Mouse (Mus musculus): Measurements from ENCODE around the gene Ap1m2.
"Not testable (repeated sequence)": the region's sequence is repeated elsewhere in the genome, so short reads cannot be mapped to it uniquely, and the experiment has no call there.

Ap1m2 gene

DNA sequence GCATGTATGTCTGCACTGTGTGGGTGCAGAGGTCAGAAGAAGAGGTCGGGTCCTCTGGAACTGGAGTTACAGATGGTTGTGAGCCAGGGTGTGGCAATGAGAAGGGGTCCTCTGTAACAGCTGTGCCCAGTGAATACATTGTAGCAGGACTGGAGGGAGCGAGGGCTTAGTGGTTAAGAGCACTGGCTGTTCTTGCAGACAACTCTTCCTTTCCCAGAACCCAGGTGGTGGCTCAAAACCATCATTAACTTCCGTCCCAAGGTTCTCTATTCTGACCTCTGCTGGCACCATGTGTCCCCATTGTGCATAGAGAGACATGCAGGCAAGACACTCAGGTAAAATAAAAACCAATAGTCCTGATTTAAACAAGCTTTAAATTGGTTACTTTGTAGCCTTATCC is 15.4 kb upstream of the Ap1m2 start:
- DNase-seq (ENCODE audit: low spot score): no peak

DNA sequence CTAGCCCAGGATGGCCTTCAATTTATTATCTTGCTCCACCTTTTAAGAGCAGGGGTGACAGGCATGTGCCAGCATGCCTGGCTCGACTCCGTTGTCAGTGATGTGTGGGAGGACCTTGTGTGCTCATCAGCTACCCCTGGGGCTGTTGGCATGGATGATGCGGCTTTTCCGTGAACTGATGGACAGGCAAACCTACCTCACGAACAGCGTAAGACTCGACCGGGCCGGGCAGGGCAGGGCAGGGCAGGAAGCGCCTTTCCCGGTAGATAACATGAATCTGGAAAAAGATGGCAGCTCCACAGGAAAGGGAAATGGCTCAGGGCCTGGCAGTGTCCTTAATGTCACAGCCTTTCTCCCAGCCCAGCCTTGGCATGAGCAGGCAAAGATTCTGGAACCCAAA is 12.1 kb upstream of the Ap1m2 start:
- no peak for DNase-seq (ENCODE audit: low spot score)

DNA sequence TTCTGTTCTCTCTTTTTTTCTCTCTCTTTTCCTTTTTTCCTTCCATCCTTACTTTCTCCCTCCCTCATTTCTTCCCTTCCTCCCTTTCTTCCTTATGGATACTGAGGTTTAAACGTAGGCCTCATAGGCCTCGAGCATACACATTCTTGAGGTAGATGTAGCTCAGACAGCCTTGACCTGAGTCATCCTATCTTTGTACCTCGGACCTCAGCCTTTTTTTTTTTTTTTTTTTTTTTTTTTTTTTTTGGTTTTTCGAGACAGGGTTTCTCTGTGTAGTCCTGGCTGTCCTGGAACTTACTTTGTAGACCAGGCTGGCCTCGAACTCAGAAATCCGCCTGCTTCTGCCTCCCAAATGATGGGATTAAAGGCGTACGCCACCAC is 10.8 kb upstream of the Ap1m2 start:
- DNase-seq (ENCODE audit: low spot score): not testable (repeated sequence)

DNA sequence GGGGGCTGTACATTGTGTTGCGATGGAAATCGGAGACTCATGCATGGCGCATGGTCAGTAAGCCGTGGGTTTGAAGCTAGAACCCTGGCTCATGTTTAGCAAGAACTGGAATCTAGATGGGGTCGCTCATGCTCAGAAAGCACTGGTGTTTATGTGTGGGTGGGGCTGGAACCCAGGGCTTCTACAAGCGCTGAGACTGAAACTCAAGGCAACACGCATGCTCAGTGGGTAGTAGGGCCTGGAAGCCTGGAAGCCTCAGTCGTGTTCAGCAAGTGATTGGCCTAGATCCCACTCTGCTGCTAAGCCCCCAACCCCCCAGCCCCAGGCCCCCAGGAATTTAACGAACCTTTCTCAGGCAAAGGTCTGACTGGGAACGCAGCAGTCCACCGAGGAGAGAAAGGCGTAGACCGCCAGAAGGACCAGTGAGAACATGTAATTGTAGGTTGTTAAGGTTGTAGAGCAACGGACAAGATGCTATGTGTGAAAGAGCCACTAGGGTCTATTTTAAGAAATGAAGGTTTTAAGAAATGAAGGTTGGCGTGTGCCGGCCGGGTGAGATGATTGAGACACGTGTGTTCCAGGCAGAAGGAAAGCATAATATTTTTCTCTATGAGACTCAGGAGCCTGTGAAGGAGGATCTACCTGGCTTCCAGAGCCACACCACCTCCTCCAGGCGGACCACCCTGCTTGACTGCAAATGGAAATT is 10.2 kb upstream of the Ap1m2 start:
- DNase-seq (ENCODE audit: low spot score): no peak

DNA sequence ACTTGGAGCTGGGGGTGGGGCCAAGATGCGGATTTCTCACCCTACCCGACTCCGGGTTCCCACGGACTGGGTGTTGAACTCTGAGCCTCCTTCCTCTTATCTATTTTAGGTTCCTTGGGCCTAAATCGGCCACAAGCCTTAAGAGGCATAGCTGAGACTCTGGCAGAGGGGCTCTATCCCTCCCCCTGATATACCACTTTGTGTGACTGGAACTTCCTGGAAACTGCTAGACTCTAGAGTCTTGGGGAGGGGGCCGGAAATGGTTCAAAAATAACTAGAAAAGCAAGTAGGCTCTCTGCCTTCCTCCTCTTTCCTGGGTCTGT is 9.3 kb upstream of the Ap1m2 start:
- DNase-seq (ENCODE audit: low spot score): peak; percentile 54

DNA sequence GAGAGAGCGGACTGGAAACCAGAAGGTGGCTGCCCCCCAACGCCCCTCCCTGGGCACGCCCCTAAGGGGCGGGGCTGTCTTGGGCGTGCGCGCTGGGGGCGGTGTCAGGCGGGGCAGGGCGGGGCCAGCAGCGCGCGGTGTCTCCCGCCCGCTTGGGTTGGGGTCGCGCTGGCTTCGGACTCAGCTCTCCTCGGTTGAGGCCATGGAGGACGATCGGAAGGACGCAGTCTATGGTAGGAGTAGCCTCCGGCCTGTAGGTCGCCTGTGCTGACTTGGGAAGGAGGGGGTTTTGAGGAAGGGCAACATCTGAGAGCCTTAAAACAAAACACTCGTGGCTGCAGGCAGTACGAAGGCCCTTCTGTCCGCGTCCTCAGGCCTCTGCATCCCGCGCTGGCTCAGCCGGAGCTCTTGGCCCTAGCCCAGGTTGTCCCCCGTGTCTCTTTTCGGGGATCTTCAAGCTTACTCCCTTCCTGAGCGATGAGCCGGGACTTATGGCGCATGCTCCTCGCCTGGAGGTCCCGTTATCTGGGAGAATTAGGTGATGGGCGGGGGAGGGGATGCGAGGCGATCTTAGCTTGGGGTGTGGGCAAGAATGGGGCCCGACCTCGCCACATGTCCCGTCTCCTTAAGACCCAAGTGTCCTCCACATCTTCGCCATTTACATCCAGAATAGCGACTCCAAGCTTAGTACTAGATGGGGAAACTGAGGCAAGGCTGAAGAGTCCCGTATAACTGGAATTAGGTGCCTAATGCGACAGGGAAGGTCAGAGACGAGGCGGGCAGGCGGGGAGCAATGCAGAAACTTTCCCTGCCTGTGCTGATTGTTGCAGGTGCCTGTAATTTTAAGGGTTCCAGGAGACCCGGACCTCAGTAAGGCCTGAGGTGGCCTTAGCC is 8.7 kb upstream of the Ap1m2 start, which contains the start of gene Slc44a2:
Gene Slc44a2, plus strand, starts transcription at position 80 of the 894 bp plus-strand sequence.
- peak; percentile 77 for DNase-seq (ENCODE audit: low spot score)

DNA sequence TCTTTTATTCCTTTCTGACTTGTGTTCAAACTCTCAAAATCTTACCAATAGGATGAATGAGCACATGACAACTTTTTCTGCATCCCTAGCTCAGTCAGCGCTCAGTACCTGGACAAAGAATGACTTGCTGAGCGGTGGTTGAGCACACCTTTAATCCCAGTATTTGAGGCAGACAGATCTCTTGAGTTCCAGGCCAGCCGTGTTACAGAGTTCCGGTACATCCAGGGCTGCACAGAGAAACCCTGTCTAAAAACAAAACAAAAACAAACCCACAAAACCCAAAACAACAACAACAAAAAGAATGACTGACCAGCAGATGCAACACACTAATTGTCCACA is 8.1 kb upstream of the Ap1m2 start:
- DNase-seq (ENCODE audit: low spot score): no peak

DNA sequence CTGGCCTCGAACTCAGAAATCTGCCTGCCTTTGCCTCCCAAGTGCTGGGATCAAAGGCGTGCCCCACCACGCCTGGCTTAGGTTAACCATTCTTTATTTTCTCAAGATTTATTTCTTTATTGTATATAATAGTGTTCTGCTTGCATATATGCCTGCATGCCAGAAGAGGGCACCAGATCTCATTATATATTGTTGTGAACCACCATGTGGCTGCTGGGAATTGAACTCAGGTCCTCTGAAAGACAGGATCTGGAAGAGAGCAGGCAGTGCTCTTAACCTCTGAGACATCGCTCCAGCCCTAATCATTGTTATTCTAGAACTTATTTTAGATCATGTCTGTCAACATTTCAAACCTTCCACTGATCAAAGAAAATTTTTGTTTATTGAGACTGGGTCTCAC is 7.4 kb upstream of the Ap1m2 start:
- no peak for DNase-seq (ENCODE audit: low spot score)

DNA sequence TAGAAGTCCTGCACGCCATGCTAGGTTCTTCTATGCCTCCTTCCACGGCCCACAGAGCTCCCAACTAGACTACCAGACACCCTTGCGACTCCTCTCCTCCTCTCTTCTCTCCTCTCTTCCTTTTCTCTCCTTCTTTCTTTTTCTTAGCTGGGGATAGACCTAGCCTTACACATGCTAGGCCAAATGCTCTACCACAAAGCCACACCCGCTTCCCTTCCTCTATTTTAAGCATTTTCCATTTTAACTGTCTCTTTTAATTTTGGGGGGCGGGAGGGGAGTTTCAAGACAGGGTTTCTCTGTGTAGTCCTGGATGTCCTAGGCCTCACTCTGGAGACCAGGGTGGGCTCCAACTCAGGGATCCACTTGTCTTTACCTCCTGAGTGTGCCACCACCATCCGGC is 6.7 kb upstream of the Ap1m2 start:
- DNase-seq (ENCODE audit: low spot score): no peak

DNA sequence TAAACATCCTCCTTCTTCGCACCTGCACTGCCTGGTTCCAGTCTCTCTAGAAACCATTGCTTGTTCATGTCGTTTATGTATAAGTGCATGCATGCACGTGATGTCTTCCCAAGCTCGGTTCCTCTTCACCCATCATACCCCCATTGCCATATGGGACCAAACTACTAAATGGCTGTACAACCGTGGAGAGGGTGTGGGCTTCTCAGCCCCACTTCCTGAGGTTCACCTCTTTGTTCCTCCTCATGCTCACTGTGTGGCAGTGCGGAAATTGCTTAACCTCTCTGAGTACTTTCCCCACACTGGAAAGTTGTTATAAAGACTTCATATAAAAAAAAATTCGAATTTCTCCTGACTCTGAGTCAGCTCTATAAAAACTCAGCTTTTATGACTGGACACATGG is 4.6 kb upstream of the Ap1m2 start:
- no peak for DNase-seq (ENCODE audit: low spot score)

DNA sequence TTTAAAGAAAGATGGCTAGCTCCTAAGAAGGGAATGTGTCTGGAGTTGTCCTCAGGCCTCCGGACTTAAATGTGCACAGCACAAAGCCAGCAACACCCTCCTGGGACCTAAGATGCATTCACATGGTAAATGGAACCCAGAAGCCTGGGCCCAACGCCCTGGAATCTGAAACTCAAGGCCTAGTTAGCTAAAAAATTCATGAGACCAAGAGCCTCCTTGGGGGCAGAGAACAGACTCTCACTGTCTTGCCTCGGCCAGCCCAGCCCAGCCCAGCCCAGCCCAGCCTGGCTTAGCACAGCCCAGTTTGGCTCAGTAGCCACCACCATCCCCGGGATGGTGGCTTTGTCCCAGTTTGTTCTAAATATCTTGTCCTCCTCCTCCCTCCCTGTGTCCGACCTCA is 3.3 kb upstream of the Ap1m2 start:
- no peak for DNase-seq (ENCODE audit: low spot score)

DNA sequence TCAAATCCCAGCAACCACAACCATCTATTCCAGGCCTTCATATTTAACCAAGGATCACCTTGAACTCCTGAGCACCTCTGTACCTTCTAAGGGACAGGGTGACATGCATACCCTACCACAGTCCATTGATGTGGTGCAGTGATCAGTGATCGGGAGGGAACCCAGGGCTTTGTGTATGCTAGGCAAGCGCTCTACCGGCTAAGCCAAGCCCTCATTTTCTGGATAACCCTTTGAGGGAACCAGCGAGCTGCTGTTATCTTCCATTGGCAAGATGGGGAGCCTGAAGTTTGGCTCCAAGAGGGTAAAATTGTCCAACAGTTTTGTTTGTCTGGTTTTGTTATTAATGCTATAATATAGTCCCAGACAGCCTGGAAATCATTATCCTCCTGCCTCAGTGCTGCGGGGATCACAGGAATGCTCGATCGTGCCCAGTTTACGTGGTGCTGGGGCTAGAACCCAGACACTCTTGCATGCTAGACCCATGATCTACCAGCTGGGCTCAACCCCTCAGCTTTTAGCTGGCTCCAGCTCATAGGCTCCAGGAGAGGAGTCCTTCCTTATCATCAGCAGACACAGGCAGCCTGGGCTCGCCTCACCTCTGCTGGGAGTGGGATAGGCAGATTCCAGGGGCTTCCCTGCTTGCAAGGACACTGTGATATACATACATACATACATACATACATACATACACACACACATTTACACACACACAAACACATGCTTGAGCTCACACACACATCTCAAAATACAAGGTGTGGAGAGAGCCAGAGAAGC is 2.4 kb upstream of the Ap1m2 start:
- peak; percentile 56 for DNase-seq (ENCODE audit: low spot score)

DNA sequence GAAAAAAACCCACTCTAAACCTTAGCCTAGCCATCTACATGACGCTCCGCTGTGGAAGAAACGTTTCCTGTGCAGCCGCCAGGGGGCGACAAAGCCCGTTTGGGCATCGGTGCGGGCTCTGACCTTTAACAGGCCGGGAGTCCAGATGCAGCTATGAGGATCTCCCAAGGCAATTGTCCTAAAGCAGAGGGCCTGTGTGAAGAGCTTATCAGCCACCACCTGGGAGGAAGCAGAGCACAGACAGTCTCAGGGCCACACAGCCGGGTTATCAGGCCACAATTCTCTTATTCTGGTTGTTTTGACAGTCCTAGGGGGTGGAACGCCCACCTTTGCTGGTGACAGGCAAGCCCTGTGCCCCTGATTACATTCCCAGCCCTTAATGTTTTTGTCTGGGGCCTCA is 1.3 kb upstream of the Ap1m2 start:
- DNase-seq (ENCODE audit: low spot score): peak; percentile 92

DNA sequence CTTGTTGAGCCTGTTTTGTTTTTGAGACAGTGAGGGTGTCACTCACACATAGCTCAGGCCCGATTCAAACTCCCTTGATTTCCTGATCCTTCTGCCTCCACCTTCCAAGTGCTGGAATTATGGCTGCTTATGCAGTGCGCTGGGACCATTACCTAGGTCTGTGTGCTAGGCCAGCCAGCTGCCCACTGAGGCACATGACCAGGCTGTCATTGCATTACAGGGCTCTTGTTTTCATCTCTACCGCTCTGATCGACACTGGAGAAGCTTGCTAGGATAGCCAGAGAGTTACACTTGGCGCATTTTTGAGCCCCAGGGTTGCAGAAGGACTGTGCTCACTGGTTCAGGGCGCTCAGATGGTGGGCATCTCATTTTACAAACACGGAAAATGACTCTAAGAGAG is 442 bp downstream of the Ap1m2 start:
- DNase-seq (ENCODE audit: low spot score): no peak

DNA sequence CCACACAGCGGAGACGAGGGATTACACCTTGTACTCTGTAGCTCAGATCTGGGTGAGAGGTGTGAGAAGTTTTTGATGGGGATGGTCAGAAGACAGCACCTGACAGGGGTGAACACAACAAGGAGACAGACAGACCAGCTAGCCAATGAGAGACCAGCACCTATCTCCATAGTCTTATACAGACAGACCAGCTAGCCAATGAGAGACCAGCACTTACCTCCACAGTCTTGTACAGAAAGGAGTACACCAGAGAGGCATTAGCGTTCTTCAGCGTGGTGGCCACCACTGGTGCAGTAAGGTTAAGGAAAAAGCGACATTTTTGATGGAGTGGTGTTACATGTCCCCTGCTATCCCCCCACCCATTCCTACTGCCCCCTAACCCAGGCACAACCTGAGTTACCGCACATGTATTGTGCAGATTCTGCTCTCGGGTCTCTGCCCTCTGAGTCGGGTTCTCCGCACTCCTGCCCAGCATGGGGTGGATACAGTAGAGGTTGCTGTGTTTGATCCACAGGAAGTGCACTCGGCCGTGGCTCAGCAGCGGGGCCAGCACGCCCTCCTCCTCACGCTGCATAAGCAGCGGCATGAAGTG is 2.9 kb downstream of the Ap1m2 start:
- DNase-seq (ENCODE audit: low spot score): peak; percentile 65

DNA sequence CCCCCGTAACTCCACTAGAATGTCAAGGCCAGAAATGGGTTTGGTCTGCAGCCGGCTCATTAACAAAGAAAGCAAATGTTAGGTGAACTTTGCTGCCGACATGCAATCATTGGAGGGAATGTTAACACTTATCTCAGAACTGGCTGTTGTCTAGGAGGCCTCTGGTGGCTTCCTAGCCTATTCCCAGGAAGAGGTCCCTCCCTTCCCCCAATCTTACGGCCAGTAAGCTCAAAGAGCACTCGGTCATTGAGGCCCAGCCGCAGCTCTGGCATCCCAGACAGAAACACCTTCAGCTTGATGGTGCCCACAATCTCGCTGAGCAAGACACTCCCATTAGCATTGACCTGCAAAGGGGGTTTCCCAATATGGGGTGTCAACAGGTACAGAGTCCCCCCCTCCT is 7.1 kb downstream of the Ap1m2 start:
- DNase-seq (ENCODE audit: low spot score): no peak

DNA sequence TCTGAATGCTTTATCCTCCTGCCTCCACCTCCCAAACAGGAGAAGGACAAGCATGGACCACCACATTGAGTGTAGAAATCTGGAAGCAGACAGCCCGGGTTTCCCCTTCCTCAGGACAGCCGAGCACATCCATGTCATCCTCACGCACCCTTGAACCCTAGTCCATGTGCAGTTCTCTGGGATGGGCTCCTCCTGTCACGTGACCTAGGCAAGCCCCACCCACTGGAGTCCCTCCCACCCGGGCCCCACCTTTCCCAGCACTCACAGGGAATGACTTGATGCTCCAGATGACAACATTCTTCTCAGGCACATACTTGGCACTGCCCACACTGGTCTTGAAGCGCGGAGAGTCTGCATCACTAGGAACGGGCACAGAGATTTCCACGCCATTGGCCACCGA is 13.1 kb downstream of the Ap1m2 start:
- DNase-seq (ENCODE audit: low spot score): no peak

DNA sequence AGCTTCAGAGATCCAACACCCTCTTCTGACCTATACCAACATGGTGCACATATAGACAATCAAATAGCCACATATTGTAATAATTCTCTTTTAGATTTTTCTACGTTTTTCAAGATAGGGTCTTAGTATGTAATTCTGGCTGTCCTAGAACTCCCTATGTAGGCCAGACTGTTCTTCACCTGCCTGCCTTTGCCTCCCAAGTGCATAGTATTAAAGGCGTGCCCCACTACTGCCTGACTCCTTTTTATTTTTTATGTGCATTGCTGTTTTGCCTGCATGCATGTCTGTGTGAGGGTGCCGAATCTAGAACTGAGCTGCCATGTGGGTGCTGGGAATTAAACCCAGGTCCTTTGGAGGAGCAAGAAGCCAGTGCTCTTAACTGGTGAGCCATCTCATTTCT is 19.9 kb downstream of the Ap1m2 start:
- no peak for DNase-seq (ENCODE audit: low spot score)

DNA sequence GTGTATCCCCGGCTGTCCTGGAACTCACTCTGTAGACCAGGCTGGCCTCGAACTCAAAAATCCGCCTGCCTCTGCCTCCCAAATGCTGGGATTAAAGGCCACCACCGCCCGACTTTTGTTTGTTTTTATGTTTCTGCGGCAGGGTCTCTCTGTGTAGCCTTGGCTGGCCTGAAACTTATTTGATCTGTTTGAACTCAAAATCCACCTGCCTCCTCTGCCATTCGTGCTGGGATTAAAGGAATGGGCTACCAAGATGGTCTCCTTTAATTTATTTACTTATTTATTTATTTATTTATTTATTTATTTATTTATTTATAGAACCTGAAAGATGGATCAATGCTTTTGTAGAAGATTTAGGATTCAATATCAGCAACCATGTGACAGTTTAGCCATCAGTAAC is 20.3 kb downstream of the Ap1m2 start:
- not testable (repeated sequence) for DNase-seq (ENCODE audit: low spot score)

DNA sequence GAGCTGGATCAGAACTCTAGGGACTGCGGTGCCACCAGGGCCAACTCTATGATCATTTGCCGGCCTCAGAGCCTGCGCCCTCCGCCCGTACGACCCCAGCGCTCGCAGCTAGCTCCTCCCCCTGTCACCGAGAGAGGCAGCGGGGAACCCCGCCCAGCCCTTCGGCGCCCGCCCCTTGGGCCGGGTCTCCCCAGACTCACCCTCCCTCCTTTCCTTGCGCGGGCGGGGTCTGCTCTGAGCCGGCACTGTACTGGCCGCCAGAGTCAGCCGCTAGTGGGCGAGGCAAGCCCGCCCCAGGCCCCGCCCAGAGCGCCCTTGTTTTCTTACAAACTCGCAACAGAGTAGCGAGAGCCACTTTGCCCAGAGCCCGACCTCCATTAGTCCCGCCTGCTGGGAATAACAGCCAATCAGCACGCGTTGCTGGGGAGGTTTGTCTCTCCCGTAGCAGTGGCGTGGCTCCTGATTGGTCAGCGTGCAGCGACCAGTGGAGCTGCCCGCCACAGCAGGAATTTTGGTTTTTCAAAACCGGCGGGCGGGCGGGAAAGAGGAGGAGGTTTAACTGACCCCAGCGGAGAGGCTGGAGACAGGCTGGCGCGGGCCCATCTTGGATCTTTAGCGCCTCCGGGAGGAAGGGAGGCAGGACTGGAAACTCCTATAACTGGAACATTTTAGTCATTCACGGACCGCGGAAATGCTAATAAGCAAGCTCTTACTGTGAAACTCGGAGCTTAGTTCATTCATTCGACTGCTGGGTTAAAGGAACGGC is 20.9 kb downstream of the Ap1m2 start, which contains the start of gene Cdkn2d:
Gene Cdkn2d, minus strand, starts transcription at position 386 of the 766 bp plus-strand sequence.
- peak; percentile 100 for DNase-seq (ENCODE audit: low spot score)

DNA sequence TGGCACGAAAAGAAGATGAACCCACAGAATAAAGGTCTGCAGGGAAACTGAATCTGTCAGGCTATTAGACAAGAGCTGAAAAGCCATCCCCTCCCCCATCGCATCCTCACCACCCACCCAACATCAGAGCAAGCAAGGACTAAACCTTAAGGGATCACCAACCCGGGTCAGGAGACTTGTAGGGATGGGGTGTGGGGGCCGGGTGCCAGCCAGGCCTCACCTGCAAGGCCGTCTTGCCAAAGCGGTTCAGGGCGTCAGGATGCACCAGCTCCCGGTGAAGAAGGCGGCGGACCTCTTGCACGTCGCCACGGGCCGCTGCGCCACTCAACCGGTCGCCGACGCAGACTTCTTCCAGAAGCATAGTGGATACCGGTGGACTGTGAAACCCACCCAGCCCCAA is 21.5 kb downstream of the Ap1m2 start:
- no peak for DNase-seq (ENCODE audit: low spot score)

DNA sequence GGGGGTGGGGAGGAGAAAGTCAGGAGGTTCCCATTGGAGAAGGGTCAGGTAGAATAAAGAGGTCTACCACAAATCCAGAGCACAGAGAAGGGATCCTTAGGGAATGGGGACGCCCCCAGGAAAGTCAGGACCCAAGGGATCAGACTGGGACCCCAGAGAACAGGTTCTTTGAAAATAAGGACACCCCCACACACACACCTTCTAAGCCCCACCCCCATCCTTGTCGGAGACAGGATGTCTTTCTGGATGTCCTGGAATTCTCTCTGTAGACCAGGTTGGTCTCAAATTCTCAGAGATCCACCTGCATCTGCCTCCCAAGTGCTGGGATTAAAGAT is 22.8 kb downstream of the Ap1m2 start:
- DNase-seq (ENCODE audit: low spot score): no peak

All from c-Kit-positive CD71-positive TER-119-positive erythroid progenitor cells, embryonic 14.5 days (primary cell).